Mouse (Mus musculus) 416B (cell line): ENCODE results near the gene Tgm1.

ENCODE experiments used
- DNase-seq: peaks from one replicate; pipeline ENCODE4 v3.0.0; 2011; ENCODE audit warnings: low read depth

Gene Tgm1

GRCm38 (mm10) chr14:55713729-55714122 is at the start of gene Tgm1:
TSS of gene Tgm1 (minus strand) at chr14:55713926.
- DNase-seq, result no peak

GRCm38 (mm10) chr14:55763166-55763565 is 49.4 kb upstream of the Tgm1 start:
- DNase-seq, result peak; percentile 46

GRCm38 (mm10) chr14:55762001-55762821 is 48.5 kb upstream of the Tgm1 start:
- DNase-seq, result no peak

- DNase-seq, result no peak
Measured at GRCm38 (mm10) chr14:55761163-55761562, 47.4 kb upstream of the Tgm1 start, which contains the start of gene Ltb4r2. TSS of gene Ltb4r2 (plus strand) at chr14:55761428.

GRCm38 (mm10) chr14:55760156-55760555 is 46.4 kb upstream of the Tgm1 start:
- DNase-seq, result peak; percentile 81

GRCm38 (mm10) chr14:55758363-55758784 is 44.6 kb upstream of the Tgm1 start, which contains the start of gene Cideb:
TSS of gene Cideb (minus strand) at chr14:55758458.
- DNase-seq, result peak; percentile 79

- peak; percentile 62 for DNase-seq
Measured at GRCm38 (mm10) chr14:55757566-55757965, 43.8 kb upstream of the Tgm1 start.

- peak; percentile 52 for DNase-seq
Measured at GRCm38 (mm10) chr14:55747051-55747847, 33.5 kb upstream of the Tgm1 start.

- no peak for DNase-seq
Measured at GRCm38 (mm10) chr14:55745861-55746237, 32.1 kb upstream of the Tgm1 start.

GRCm38 (mm10) chr14:55745180-55745860 is 31.6 kb upstream of the Tgm1 start, which contains the start of the genes Dhrs1 and Nop9:
TSS of gene Dhrs1 (minus strand) at chr14:55745690.
TSS of gene Nop9 (plus strand) at chr14:55745693.
- DNase-seq, result peak; percentile 87

GRCm38 (mm10) chr14:55743711-55744110 is 30.0 kb upstream of the Tgm1 start:
- DNase-seq, result peak; percentile 79

GRCm38 (mm10) chr14:55737086-55737687 is 23.5 kb upstream of the Tgm1 start:
- peak; percentile 86 for DNase-seq

- DNase-seq, result no peak
Measured at GRCm38 (mm10) chr14:55735758-55736157, 22.0 kb upstream of the Tgm1 start.

GRCm38 (mm10) chr14:55735334-55735733 is 21.6 kb upstream of the Tgm1 start:
- DNase-seq, result no peak

- DNase-seq, result no peak
Measured at GRCm38 (mm10) chr14:55734869-55735268, 21.1 kb upstream of the Tgm1 start.

- no peak for DNase-seq
Measured at GRCm38 (mm10) chr14:55733889-55734288, 20.2 kb upstream of the Tgm1 start.

- DNase-seq, result no peak
Measured at GRCm38 (mm10) chr14:55730531-55731032, 16.9 kb upstream of the Tgm1 start.

- no peak for DNase-seq
Measured at GRCm38 (mm10) chr14:55730116-55730515, 16.4 kb upstream of the Tgm1 start.

- DNase-seq, result no peak
Measured at GRCm38 (mm10) chr14:55727889-55728685, 14.4 kb upstream of the Tgm1 start.

GRCm38 (mm10) chr14:55726261-55726660 is 12.5 kb upstream of the Tgm1 start:
- no peak for DNase-seq

- DNase-seq, result peak; percentile 97
Measured at GRCm38 (mm10) chr14:55724411-55724871, 10.7 kb upstream of the Tgm1 start.
